Mouse (Mus musculus) heart, adult 18-20 months (tissue): ENCODE results near the gene Vmn2r77. TPM values are rescaled to one million over a fixed set of nuclear protein-coding genes. Genes with fewer than 3 reads are reported as not detected.
A peak's percentile ranks its signal among the peaks of the same experiment; 100 is the strongest.
"Not testable (repeated sequence)": the region's sequence is repeated elsewhere in the genome, so short reads cannot be mapped to it uniquely, and the experiment has no call there.

Experiments
- DNase-seq, 2 experiments: peaks; one replicate each; pipeline ENCODE4 v3.0.0; 2021 to 2022; ENCODE audit warnings: mixed read lengths in 1 of 2
- long read RNA-seq, 2 experiments: library from polyadenylated mRNA; stranded (forward); transcript quantifications; one replicate each; pipeline ENCODE4 v2.0.0; 2021
- total RNA-seq, 2 experiments: library from RNA; stranded (reverse); gene quantifications; 2 replicates each; pipeline ENCODE4 v1.2.3; 2021

The Vmn2r77 gene
- total RNA-seq: not detected
- long read RNA-seq, experiment 1: 0 reads
- long read RNA-seq, experiment 2: 0 reads

DNA sequence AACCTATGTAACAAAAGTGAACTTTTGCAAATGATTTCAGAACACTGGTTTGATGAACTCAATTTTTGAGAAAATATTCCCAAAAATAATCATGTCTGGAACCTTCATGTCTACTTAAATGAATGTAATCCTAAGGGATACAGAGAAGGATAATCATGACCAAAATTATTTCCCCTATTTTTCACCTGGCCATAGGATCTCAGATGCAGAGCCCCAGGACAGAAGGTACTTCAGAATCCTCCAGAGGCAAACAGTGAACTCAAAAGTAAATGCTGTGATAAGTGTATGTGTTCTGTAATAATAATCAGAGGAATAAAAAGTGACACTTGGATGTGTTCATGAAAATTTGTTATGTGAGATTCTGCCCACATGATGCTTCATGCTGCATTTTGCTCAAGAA is at the start of gene Vmn2r77:
Gene Vmn2r77 (plus strand): TSS at position 301 of the 400 bp plus-strand sequence.
- DNase-seq: no peak

GRCm38 (mm10) chr7:86760751-86761150 is 34.1 kb upstream of the Vmn2r77 start:
- no peak for DNase-seq

- DNase-seq: no peak
Measured at GRCm38 (mm10) chr7:86764628-86765027, 30.2 kb upstream of the Vmn2r77 start.

DNA sequence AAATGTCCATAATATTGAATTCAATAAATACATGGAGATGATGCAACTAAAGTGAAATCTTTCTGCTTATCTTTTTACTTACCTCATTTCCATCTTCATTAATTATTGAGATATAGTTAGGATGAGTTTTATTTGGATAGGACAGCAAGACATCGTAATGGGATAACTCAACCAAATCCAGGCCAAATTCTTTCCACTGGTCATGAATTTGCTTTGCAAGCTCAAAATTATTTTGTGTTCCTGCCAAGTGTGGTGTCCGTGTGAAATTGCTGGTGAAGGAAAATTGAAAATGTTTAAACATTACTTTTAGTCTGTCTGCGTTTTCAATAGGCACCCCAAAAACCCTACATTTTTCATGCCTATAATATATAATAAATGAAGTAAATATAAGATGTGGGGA is 23.2 kb upstream of the Vmn2r77 start:
- DNase-seq: no peak

GRCm38 (mm10) chr7:86775617-86776325 is 19.1 kb upstream of the Vmn2r77 start, which contains the start of gene Folh1:
Gene Folh1, minus strand, starts transcription at chr7:86775943.
- DNase-seq: peak; percentile 2 to 6

GRCm38 (mm10) chr7:86815241-86815640 is 20.4 kb downstream of the Vmn2r77 start:
- not testable (repeated sequence) for DNase-seq

DNA sequence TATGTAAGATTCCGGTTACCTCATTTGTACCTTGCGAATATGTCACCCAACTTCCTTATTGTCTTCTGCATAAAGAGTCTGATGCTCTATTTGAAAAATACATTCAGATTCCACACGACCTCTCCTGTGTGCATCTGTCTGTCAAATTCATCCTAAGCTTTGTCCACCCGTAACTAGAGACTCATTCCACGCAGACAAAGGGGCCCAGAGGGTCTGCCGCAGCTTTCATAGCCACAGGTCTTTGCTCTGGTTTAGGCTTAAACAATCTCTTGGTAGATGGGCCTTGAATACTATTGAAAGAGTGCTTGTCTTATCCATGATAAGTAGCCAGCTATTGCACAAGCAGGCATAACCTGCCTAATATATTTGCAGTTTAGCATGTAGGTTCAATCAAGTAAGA is 20.9 kb downstream of the Vmn2r77 start:
- DNase-seq: not testable (repeated sequence)

- no peak for DNase-seq
Measured at GRCm38 (mm10) chr7:86816466-86816865, 21.6 kb downstream of the Vmn2r77 start.

Other genes with a start within 250 kb of the Vmn2r77 start
- gene Olfr295, start 211.2 kb upstream of the Vmn2r77 start, total RNA-seq: not detected
- gene Olfr294, start 178.4 kb upstream of the Vmn2r77 start, total RNA-seq: not detected
- gene Olfr293, start 146.0 kb upstream of the Vmn2r77 start, total RNA-seq: not detected
- not detected for gene Olfr292, start 106.7 kb upstream of the Vmn2r77 start, total RNA-seq
- gene Folh1, start 19.1 kb upstream of the Vmn2r77 start, total RNA-seq: under 1 TPM; 0.15 to 0.20 TPM
- not detected for gene Vmn2r78, start 120.1 kb downstream of the Vmn2r77 start, total RNA-seq
- gene Vmn2r79, start 201.1 kb downstream of the Vmn2r77 start, total RNA-seq: not detected